Mouse (Mus musculus): ENCODE measurements around the gene Bcl2a1d.
"Not testable (repeated sequence)": the region's sequence is repeated elsewhere in the genome, so short reads cannot be mapped to it uniquely, and the experiment has no call there.

Bcl2a1d gene

GRCm38 (mm10) chr9:88731728-88732127 lies at the start of gene Bcl2a1d:
Gene Bcl2a1d (minus strand): TSS chr9:88731914.
- DNase-seq (ENCODE audit: extremely low spot score) = not testable (repeated sequence)

GRCm38 (mm10) chr9:88770239-88770638 lies 38.5 kb upstream of the Bcl2a1d start:
- DNase-seq (ENCODE audit: extremely low spot score) = not testable (repeated sequence)

- DNase-seq (ENCODE audit: extremely low spot score) = not testable (repeated sequence)
Measured at GRCm38 (mm10) chr9:88769470-88769869, 37.8 kb upstream of the Bcl2a1d start.

- not testable (repeated sequence) for DNase-seq (ENCODE audit: extremely low spot score)
Measured at GRCm38 (mm10) chr9:88746687-88747086, 15.0 kb upstream of the Bcl2a1d start.

GRCm38 (mm10) chr9:88746046-88746445 lies 14.3 kb upstream of the Bcl2a1d start:
- DNase-seq (ENCODE audit: extremely low spot score) = not testable (repeated sequence)

GRCm38 (mm10) chr9:88735289-88735688 lies 3.6 kb upstream of the Bcl2a1d start:
- not testable (repeated sequence) for DNase-seq (ENCODE audit: extremely low spot score)

DNA sequence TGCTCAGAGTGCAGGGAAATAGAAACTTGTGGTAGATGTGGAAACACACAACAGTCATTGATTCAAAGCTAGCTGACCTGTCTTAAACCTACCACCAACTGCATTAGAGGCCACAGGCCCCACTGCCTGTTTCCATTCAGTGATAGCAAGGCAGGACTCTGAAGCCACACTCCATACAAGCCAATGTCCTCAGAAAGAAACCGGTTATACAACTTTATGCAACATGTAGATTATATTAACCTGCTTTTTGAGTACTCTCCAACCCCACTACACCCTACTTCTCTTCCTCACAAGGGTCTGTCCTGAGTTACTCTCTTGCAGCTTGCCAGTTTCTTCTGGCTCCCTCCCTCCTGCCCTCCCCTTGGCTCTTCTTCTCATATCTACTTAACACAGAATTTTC lies 1.5 kb upstream of the Bcl2a1d start:
- DNase-seq (ENCODE audit: extremely low spot score) = not testable (repeated sequence)

- DNase-seq (ENCODE audit: extremely low spot score) = not testable (repeated sequence)
Measured at GRCm38 (mm10) chr9:88732334-88732733, 620 bp upstream of the Bcl2a1d start.

GRCm38 (mm10) chr9:88728311-88728710 lies 3.4 kb downstream of the Bcl2a1d start:
- not testable (repeated sequence) for DNase-seq (ENCODE audit: extremely low spot score)

DNA sequence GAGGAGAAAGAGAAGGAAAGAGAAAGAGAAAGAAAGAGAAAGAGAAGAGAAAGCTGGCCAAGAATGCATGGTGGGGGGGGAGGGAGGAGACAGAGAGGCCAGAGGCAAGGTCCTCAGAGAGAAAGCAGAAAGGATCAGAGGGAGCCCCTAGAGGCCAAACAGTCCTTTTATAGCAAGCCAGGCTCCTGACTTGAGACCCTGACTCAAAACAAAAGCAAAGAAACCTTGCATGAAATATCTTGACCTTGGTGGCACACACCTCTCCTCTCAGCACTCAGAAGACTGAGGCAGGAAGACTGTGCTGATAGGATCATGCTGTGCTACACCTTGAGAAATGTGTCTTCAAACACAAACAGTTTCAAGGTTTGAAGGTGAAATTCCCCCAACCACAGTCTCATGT lies 10.1 kb downstream of the Bcl2a1d start:
- not testable (repeated sequence) for DNase-seq (ENCODE audit: extremely low spot score)

DNA sequence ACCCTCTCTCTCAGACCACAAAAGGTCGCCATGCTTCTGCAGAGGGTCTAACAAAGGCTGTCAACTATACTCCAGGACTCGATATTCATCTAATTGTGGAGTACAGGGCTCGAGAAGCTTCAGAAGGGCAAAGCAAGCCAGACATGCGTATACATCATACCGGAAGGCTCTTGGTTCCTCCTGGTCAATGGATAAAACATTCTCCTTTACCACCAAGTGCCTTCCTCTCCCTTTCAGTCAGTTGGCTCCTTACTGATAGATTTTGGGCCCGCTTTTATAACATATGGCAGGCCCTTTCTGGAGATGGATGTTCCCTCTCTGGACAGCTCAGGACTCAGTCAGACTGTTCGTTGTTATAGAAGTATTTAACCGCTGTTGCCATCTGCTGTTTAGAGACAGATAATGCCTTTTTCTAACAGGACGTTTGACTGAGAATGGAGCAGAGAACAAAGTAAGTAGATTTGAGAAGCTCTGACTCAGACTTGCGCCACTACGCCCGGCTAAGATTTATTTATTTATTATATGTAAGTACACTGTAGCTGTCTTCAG lies 11.7 kb downstream of the Bcl2a1d start, which contains the start of gene Mthfsl:
TSS of gene Mthfsl (minus strand) at position 308 of the 549 bp plus-strand sequence.
- peak; percentile 12 for DNase-seq (ENCODE audit: extremely low spot score)

- DNase-seq (ENCODE audit: extremely low spot score) = peak; percentile 6
Measured at GRCm38 (mm10) chr9:88719073-88719921, 12.4 kb downstream of the Bcl2a1d start.

DNA sequence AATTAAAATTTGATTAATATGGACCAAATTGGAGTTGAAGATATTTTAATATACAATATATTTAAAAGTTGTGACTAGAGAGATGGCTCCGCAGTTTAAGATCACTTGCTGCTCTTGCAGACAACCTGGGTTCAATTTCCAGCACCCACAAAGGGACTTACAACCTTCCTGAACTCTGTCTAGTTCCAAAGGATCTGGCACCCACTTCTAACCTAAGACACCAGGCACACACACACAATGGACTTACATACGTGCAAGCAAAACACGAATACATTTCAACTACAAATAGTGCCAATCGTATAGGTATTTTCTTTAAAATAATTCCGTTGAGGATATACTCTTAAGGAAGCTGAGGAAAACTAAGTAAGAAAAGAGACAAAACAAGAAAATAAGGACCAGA lies 13.1 kb downstream of the Bcl2a1d start:
- DNase-seq (ENCODE audit: extremely low spot score) = not testable (repeated sequence)

DNA sequence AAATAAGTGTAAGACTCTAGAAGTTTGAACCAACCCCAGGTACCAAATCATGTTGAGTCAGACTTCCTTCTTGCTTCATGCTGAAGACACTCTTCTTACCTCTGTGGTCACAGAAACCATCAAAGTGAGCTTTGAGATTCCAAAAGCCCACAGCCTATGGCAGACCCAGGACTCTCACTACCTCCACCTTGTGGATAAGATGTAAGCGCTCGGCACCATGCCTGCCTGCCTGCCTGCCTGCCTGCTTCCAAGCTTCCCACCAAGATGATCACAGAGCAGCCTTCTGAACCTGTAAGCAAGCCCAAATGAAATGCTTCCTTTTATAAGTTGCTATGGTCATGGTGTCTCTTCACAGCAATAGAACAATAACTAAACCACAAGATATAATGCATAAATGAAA lies 13.6 kb downstream of the Bcl2a1d start:
- DNase-seq (ENCODE audit: extremely low spot score) = not testable (repeated sequence)

GRCm38 (mm10) chr9:88714515-88714914 lies 17.2 kb downstream of the Bcl2a1d start:
- not testable (repeated sequence) for DNase-seq (ENCODE audit: extremely low spot score)

DNA sequence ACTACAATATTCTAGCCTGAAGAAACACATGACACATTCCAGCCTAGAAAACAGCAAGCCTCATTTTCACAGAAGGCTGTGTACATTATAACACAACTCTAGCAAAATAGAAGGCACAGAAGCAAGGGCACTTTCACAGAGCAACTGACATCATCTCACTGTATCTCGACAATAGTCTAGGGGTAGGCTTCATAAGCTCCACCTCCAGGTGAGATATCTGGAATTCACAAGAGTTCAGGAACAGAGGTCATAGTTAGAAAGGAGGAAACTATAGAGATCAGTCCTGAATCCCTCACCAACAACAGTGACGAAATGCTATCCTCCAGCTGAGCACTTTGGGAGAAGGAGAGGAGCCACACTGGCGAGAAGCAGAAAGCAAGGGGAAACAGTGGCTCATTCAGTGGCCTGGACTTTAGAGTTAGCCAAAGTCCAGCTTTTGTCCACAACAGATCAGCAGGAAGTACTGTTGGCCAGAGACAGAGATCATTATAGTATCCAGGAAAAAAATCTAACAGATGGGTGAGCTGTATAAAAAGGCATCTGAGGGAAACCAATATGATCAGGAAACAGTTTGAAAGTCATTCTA lies 19.5 kb downstream of the Bcl2a1d start:
- DNase-seq (ENCODE audit: extremely low spot score) = not testable (repeated sequence)

- not testable (repeated sequence) for DNase-seq (ENCODE audit: extremely low spot score)
Measured at GRCm38 (mm10) chr9:88710910-88711438, 20.7 kb downstream of the Bcl2a1d start.

GRCm38 (mm10) chr9:88710439-88710838 lies 21.3 kb downstream of the Bcl2a1d start:
- not testable (repeated sequence) for DNase-seq (ENCODE audit: extremely low spot score)

DNA sequence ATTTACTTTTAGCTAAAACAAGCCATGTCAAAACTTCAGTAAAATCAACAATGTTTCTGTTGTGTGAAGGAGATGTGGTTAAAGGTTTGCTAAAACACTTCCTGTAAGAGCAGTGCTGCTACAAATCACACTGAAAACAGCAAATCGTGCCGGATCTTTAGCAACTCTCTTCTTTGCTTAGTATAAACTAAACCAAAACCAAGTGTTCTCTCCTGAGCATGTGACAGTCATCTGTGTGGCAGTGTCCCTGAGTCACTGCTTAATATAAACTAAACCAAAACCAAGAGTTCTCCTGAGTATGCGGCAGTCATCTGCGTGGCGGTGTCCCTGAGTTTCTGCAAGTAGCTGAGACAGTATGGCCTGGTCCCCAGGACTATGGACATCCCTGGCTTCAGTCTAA lies 21.9 kb downstream of the Bcl2a1d start:
- not testable (repeated sequence) for DNase-seq (ENCODE audit: extremely low spot score)

- DNase-seq (ENCODE audit: extremely low spot score) = no peak
Measured at GRCm38 (mm10) chr9:88709304-88709703, 22.4 kb downstream of the Bcl2a1d start.

- no peak for DNase-seq (ENCODE audit: extremely low spot score)
Measured at GRCm38 (mm10) chr9:88706700-88707099, 25.0 kb downstream of the Bcl2a1d start.

DNA sequence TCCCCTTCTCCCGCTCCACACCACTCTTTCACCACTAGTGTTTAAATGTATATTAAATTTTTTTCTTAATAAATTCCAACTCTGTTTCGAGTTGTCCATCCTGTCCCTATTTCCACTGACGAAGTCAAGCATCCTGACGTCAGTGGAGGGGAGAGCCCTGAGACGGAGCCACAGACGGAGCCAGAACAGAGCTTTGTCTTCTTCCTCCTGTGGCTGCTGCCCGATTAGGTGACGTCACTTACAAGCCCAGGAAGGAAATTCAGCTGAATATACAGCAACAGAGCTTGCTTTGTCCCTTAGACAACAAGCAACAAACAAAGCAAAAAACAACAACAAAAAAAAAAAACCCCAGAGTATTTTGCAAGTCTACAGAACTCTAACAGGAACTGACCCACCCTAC lies 26.6 kb downstream of the Bcl2a1d start:
- not testable (repeated sequence) for DNase-seq (ENCODE audit: extremely low spot score)
